Mouse (Mus musculus) gastrocnemius, postnatal 14 days (tissue): ENCODE measurements around the gene Capsl. TPM values are rescaled to one million over a fixed set of nuclear protein-coding genes. Genes with fewer than 3 reads are reported as not detected.

Experiments used
- total RNA-seq, 2 experiments: library from RNA; stranded (reverse); gene quantifications; 2 replicates each; pipeline ENCODE4 v1.2.3; 2021

Gene Capsl
- total RNA-seq, 2 experiments from 2014 or later, result not detected

Other genes with a start within 250 kb of the Capsl start
- gene Ugt3a1, start 159.1 kb upstream of the Capsl start, total RNA-seq, result not detected
- not detected for gene Ugt3a2, start 100.5 kb upstream of the Capsl start, total RNA-seq
- under 1 TPM; 0.25 to 0.35 TPM for gene Il7r, start 94.1 kb downstream of the Capsl start, total RNA-seq